Mouse (Mus musculus) thymus, postnatal 36 days (tissue): Measurements from ENCODE around the gene Sox5.

Source experiments
- DNase-seq, 2 experiments: peaks; one replicate each; pipeline ENCODE4 v3.0.0; 2022; ENCODE audit warnings: mixed read lengths in 2 of 2

Gene Sox5

GRCm38 (mm10) chr6:144168696-144169476 lies 612.9 kb downstream of the Sox5 start:
- no peak for DNase-seq

DNA sequence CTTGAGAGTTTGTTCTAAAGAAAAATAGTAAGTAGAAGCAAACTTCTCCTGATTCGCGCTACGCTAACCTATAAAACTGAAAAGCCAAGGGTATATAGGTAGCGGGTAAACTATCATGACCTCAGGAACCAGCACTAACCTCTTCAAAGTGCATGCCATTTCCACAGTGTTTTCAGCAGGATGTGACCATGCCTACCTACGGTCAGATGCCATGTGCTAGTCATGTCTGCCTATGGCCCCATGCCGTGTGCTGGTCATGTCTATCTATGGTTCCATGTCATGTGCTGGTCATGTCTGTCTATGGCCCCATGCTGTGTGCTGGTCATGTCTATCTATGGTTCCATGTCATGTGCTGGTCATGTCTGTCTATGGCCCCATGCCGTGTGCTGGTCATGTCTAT lies 614.7 kb downstream of the Sox5 start:
- DNase-seq: no peak

- no peak for DNase-seq
Observed at GRCm38 (mm10) chr6:144166651-144167050, 615.1 kb downstream of the Sox5 start.

DNA sequence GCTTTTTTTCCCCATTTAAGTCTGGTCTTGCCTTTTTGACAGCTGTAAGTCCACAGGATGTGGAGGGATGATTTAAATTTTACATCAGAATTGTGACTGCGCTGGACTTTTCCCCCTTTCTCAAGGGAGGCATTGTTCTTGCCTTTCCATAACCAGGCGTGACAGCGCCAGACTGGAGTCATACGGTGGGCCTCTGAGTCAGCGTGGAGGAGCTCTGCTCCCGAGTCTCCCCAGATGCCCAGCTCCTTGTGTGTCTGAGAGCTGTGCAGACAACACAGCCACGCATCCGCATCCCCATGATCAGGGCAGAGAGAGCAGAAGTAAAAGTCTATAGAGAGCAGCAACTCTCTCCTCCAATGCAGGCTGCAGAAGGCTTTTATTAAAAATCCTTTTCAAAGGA lies 615.7 kb downstream of the Sox5 start:
- no peak for DNase-seq

DNA sequence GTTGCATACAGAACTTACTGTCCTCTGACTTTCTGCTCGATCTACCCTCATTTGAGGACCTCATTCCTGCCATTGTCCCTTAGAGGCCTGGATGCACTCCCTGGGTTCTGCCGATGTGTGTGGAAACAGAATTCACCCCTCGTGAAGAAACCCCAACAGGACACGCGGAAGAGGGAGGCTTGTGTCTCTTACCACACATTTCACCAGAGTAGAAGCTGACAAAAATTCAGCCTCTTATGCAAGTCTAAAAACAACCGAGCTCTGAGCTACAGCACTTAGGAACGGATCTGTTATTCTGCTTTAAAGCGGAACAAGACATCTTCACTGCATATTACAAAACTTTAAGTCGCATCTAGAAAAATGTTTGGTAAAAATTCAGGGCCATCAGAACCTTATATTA lies 618.3 kb downstream of the Sox5 start:
- no peak for DNase-seq

- DNase-seq: no peak
Observed at GRCm38 (mm10) chr6:144158637-144159036, 623.1 kb downstream of the Sox5 start.

DNA sequence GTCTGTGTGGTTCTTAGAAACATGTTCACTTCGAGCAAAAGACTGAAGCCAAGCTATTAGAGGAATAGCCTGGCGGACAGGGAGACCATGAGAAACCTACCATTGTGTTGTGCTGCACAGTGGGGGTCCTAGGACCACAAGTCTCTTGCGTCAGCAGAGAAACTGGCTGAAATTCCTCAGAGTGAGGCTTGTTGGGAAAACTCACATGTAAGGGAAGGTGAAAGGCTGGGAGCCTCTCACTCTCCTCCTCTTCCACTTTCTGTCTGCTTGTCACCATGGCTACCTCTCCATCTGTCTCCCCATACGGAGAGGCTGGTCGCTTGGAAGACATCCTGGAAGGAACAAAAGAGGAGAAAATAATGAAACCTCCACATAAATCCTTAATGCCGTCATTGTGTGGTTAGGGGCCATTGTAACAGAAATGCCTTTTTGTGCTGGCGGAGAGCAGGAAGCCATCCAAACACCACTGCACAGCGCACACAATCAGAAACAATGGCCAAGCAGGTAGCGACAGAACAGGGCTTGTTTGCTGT lies 626.8 kb downstream of the Sox5 start:
- no peak for DNase-seq

DNA sequence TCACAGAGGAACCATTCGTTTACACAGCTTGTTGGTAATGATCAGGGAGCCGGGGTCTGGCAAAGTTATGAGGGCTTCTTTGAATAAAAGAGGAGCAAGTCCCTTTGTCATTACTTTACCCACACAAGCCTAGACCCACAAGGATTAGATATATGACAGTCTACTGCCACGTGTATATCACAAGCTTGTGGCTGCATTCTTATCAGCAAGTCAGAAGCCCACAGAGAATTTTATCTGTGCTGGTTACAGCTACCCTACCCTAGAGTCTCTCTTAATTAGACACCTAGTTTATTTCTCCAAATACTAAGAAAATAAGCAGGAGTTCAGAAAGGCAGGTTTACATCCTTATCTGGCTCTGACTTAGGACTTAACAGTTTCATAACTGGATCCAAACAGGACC lies 629.8 kb downstream of the Sox5 start:
- DNase-seq: no peak

DNA sequence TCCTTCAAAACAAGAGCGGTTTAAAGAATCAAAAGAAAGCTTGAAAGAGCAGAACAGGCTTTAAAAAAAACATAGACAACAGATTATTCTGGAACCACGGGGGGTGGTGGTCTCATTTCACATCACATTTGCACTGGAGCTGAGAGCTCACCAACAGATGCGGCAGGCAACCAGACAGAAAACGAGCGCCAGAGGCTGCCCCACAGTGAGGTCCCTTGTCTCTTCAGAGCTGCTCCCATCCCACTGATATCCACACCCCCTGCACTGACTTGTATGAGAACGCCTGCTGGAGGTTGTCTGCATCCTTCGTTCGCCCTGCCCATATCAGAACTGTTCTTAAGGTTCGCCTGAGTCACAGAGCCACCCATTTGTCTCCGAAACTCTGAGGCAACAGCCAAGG lies 630.7 kb downstream of the Sox5 start:
- DNase-seq: no peak

DNA sequence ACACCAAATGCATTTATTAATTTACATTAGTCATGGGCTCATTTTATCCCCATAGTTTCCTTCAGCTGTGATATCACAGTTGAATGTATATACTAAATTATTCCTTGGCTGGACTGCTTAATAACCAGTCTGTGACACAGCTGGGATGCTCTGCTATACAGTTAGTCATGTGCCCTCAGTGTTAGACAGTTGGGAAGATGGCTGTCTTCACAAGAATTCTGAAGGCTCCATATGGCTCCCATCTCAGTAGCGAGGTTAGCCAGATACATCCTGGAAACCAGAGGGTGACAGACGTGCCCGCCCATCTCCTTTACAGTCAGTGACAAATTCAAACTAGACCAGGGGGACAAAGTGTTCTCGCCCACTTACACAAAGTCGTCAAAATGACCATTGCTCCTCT lies 644.4 kb downstream of the Sox5 start:
- DNase-seq: no peak

- DNase-seq: no peak
Observed at GRCm38 (mm10) chr6:144136894-144137293, 644.9 kb downstream of the Sox5 start.

DNA sequence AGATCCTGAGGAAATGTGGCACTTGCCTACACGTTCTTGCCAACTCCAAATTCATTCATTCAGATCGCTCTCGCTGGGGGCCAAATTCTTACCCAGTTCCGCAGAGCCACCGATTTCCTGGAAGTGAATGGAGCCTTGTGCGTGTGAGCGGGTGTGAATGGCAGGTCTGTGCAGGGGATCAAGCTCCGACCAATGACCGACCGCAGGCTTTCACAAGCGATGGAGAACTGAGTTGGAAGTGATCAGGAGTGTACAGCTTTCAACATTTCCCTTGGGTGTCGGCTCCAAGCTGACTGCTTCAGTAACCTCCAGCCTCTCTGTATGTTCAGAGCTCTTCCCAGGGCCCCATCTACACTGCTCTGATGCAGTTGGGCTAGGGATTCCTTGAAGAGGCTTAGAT lies 651.9 kb downstream of the Sox5 start:
- DNase-seq: no peak

DNA sequence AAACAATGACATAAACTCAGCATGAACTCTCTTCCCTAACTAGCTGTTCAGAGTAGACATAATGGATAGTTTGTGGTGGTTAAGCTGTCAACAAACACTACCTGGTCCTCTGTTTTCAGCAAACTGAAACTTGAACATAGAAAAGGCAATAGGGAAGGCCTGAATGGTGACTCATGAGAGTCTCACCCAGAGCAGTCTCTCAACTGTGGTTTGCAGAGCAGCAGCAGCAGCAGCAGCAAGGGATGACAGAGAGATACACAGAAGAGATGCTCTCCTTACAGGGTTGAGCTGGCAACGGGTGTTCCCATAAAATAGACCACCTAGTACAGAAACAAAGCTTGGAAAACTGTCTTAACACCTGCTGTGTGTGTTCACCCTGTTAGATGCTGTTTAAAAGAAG lies 661.8 kb downstream of the Sox5 start:
- no peak for DNase-seq

GRCm38 (mm10) chr6:144116646-144117045 lies 665.1 kb downstream of the Sox5 start:
- DNase-seq: no peak

DNA sequence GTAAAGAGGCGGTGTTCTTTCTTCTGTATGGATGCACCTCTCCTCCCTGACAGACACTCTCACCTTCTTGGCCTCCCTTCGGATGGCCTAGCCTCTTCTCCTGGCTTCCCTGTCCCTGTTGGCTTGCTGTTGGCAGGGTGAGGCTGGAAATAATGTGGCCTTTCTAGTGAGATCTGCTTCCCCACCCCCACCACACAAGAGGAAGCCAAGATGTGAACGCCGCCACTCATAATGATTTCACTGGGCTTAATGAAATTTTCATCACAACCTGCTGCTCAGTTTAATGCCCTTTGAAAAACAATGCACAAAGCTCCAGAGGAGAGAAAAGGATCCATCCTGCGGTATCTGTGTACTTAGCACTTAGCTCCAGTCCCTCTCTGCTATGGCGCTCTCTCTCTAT lies 670.2 kb downstream of the Sox5 start:
- no peak for DNase-seq

- no peak for DNase-seq
Observed at GRCm38 (mm10) chr6:144106848-144107247, 674.9 kb downstream of the Sox5 start.

- no peak for DNase-seq
Observed at GRCm38 (mm10) chr6:144105645-144106044, 676.1 kb downstream of the Sox5 start.

- DNase-seq: no peak
Observed at GRCm38 (mm10) chr6:144103612-144104011, 678.2 kb downstream of the Sox5 start.

- no peak for DNase-seq
Observed at GRCm38 (mm10) chr6:144100852-144101251, 680.9 kb downstream of the Sox5 start.

- DNase-seq: no peak
Observed at GRCm38 (mm10) chr6:144098119-144098518, 683.7 kb downstream of the Sox5 start.

DNA sequence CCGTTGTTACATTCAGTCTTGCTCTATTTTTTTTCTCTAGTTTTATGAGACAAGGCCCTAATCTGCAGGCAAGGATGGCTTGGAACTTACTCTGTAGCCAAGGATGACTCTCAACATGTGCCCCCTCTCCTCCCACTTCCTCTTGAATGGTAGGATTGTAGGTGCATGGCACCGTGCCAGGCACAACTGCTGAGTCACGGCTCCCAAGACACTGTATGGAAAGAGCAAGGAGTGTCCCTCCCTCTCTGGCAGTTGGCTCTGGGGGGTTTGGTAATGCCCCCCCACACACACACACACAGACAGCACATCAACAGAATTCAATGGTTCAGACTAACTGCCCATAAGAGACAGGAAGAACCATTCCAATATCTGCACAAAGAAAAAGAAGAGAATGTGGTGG lies 693.5 kb downstream of the Sox5 start:
- no peak for DNase-seq

DNA sequence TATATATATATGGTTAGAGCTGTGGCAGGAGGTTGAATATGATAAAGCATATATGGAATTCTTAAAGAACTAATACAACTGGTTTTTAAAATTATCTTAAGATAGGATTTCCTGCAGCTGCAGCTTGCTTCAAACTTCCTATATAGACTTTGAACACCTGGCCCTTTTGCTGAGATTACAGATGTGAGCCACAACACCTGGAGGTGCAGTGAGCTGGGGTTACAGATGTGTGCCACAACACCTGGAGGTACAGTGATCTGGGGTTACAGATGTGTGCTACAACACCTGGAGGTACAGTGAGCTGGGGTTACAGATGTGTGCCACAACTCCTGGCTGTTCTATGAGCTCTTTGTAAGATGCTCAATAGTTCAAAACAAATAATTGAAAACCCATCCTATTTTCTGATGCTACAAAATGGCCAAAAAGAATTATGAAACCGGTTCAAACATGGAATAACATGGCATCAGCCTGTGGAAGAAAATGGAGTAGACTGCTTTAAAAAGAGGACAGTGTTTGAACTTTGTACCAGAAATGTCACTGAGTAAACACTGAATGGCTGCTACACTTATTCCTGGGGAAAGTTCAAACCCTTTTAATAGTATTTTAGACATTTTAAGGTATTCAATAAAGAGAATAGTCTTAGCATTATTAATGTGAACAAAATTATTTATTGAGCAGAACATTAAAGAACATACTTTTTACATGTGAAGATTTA lies 695.5 kb downstream of the Sox5 start:
- no peak for DNase-seq

GRCm38 (mm10) chr6:144082297-144082696 lies 699.5 kb downstream of the Sox5 start:
- DNase-seq: no peak

DNA sequence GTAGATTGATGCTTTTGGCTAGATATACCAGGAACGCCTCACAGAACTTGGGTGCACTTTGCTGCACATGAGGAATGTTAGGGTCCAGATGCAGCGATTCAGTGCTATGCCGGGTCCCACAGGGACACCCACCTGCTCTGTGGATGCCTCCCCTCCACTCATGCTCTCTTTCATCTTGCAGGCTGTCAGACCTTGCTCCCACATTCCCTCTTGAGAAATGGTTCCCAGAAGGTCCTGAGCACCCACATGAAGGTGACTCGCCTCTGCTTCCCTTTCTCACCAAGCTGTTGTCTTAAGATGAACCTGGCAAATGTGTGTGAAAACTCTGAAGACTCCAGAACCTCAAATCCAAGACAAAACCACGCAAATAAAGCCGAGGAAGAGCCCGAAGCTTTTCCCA lies 704.0 kb downstream of the Sox5 start:
- DNase-seq: no peak
